Mouse (Mus musculus) c-Kit-positive CD71-positive TER-119-positive erythroid progenitor cells, embryonic 14.5 days (primary cell): ENCODE measurements around the gene Slc19a3.

ENCODE experiments used
- DNase-seq: peaks from one replicate; pipeline ENCODE4 v3.0.0-alpha.2; 2013; ENCODE audit warnings: low spot score

Gene Slc19a3

DNA sequence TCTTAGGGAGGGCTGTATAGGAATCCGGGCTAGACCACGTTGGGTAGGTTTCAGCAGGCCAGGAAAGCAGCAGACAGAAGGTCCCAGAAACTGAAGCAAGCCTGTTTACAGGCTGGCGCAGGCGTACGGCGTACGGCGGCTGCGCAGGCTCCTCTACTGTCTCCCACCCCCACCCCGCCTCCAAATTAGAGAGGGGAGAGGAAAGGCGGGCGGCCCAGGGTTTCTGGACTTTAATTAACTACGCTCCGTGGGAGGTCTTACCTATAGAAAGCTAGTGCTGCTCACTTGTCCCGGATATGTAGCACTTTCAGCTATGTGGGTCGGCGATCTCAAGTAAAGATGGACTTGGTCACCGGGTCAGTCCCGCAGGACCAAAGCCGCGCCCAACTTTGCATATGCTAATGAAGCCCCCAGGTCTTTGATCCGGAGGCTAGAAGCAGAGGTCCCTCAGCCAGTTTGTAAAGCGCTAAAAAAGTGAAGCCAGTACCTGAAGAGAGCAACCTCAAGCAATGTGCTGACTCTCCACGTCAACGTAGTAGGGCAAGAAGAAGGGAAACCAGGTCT lies at the start of gene Slc19a3:
Gene Slc19a3 (minus strand): TSS at position 340 of the 564 bp plus-strand sequence.
- DNase-seq, result no peak

DNA sequence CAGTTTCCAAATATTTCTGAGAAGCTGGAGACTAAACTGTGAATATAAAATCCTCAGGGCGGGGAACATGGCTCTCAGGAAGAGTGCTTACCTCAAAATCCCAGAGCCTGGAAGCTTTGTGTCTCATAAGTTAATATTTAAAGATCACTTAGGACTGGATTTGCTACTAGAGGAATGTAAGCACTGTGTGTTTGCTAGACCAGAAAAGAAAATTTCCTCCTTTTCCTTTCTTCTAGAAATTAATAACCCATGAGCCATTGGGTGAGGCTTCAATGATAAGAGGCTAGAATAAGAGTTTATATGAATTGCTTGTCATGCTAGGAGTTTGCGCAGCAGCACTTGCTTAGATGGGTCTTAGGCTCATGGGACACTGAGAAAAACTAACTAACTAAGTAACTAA lies 46.5 kb upstream of the Slc19a3 start:
- DNase-seq, result no peak

DNA sequence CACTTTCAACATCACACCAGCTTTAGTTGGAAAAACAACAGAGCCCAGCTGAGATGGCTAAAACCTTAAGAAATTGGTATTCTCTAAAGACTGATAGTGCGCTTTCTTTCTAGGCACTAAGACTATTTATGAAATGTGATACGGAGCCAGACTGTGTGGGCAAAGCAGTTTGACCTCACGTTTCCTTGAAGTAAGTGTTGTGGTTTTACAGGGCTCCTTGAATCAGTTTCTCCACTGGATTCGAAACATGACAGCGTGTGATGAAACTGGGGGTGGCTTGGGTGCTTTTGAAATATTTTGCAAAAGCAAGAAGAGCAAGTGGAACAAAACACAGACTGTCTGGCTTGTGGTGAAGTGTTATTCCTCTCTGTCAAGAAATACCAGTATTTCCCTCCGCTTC lies 38.8 kb upstream of the Slc19a3 start:
- DNase-seq, result no peak

DNA sequence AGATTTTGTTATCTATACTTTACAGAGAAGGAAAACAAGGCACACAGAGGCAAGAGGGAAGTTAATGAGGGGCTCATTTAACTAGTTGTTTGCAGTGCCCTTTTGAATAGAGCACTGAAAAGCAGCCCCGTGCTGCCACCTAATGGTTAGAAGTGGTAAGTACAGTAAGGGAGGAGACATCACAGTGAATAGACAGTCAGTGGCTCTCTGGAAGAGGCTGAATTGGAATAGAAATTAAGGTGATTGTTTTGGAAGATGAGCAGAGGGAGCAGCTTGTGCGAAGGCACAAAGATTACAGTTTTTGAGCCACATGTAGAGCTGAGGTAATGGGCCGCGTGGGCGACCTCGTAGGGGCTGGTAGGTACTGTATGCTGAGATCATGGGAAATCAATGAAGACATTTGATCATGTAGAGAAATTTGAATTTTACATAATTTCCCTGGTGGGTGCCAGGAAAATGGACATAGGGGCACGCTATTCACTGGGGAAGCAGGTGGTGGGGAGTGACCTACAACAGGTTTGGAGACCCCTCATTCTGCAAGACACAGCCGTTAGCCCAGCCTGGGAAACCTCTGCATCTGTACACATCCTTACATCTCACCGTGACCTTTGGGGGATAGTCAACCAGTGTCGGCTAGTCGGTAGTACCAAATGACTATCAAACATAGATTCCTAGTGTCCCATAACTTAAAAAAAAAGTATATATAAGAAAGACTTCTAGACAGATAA lies 38.1 kb upstream of the Slc19a3 start:
- DNase-seq, result peak; percentile 34

DNA sequence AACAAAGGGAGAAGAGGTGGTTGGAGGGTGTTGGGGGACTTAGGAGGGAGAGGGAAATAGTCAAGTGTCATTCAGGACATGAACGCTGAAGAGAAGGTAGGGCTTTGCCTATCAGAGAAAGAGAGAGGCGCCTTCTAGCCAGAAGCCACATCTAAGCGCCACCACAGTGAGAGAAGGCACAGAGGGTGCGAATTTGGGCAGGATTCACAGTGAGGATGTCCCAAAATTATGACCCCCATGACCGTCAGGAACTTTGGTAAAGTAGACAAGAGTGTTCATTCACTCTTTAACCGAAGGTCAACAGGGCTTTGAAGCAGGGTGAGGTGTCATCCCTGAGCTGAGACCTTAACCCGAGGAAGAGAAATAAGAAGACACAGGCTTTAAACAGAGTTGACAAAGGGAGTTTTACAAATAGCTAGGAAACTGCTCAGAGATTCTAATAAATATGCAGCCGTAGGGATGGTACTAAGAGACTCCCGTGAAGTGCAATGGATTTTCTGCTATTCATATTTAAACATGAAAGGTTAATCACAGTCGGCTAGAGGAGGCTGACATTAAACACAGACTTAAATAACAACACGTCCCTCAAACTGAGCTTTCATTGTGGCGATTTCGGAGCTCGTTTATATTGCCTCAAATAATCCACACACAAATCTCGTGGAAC lies 37.4 kb upstream of the Slc19a3 start:
- no peak for DNase-seq

DNA sequence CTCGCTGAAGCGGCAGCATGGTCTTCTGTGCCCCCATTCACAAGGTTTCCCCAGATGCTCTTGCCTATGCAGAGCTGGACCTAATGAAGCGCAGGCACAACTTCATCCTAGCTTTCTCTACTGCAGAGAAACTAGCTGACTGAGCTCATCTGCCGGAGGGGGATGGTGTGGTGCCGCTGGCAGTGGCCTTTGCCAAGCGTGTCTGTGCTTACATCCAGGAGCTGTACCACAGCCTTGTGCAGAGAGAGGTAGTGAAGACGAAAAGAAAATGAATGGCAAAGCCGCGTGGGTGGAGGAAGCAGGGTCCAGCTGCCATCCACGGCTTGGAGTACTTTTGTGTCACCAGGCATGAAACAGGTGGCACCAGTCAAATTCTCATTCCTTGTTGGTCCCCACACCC lies 29.0 kb upstream of the Slc19a3 start:
- no peak for DNase-seq

DNA sequence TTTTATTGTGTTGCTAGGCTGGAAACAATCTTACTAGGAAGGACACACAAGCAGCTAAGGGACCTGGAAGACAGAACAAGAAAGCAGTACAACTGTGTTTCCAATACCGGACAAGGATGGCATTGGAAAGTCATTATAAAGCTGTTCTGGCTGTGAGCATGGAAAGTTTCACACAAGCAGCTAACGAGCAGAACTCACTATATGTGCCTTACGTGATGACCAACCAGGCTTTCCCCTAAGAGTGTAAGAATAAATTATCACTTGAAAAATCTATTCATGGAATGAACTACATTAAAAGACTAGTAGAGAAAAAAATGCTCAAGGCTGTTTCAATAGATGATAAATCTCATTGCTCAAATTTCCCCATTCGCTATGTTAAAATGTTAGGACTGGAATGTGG lies 28.3 kb upstream of the Slc19a3 start:
- DNase-seq, result no peak

DNA sequence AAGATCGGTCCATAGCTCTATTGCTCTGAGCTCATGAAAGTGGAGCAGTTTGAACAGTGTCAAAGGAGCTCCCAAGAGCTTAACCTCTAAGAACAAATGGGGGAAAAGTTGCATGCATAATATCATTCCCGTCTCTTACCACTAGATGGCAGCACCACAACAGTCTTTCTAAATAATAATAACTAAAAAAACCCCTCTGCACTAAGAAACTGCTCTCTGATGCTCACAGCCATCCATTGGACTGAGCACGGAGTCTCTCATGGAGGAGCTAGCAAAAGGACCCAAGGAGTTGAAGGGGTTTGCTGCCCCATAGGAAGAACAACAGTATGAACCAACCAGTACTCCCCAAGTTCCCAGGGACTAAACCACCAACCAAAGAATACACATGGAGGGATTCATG lies 26.6 kb upstream of the Slc19a3 start:
- peak; percentile 17 for DNase-seq

DNA sequence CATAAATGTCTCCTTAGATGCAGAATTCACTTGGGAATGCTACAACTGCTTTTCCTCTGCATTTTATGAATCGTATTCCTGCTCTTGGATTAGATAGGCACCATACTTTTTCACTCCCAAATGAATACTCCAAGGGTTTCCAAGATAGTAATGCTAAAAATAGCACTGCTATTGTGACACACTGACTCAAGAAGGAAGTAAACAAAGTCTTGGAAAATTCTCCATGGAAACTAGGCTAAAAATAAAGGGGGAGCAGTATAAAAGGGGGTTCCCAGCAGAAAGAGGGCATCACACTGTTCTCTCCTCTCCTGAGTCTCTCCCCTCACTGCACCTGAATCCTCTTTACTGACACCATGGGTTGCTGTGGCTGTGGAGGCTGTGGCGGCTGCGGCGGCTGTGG lies 22.4 kb upstream of the Slc19a3 start, which contains the start of gene Krtap28-13:
Gene Krtap28-13 (plus strand): TSS at position 288 of the 400 bp plus-strand sequence.
- no peak for DNase-seq

DNA sequence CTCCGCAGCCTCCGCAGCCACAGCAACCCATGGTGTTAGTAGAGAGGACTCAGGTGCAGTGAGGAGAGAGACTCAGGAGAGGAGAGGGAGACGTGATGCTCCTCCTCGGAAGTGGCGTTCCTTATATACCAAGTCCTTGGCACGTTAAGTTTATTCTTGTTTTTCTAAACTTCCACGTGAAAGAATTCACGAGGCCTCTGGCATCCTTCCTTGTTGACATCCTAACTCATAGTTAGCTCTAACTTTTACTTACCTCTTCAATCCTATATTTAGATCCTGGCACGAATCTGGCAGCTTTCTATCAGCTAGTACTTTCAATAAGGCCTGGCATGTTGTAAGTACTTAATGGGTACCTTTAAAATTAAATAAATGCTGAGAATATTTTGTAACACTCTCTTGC lies 21.0 kb upstream of the Slc19a3 start, which contains the start of gene A030005K14Rik:
Gene A030005K14Rik (minus strand): TSS at position 101 of the 400 bp plus-strand sequence.
- no peak for DNase-seq

DNA sequence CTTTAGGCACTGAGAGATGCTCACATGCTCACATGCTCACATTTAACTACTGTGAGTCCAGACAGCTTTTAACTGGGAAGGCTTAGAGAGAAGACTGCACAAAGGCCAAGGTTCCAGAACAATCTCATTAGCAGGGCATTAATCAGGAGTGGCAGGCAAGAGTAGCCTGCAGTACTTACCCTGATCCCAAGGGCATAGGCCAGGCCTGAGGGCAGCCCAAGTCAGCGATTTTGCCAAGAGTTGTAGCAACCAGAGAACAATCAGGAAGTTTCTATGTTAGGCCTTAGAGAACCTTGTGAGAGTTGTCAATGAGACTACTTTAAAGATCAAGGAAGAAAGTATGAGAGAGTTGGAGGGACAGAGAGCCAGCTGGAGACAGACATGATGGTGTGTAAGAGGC lies 20.2 kb upstream of the Slc19a3 start:
- no peak for DNase-seq

DNA sequence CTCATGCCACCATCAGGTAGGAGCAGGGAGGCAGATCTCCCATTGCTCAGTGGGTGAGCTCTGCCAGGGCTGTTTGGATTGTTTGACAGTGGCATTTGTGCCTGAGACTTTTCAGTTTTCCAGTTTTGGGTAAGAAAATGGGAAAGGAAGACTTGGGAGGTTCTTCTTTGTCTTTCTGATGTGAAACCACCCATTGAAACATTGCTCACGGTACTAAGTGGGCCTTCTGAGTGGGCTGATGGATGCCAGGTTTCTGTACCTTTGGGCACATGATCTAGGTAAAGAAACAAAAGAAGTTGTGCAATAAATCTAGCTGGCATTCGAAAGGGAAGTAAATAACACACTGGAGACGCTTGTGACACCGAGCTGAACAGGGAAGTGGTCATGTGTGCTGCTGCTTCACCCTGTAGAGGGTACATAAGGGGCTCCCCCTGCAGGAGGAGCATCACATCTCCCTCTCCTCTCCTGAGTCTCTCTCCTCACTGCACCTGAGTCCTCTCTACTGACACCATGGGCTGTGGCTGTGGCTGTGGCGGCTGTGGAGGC lies 6.7 kb upstream of the Slc19a3 start, which contains the start of gene Gm47969:
Gene Gm47969 (plus strand): TSS at position 51 of the 546 bp plus-strand sequence.
- DNase-seq, result no peak

DNA sequence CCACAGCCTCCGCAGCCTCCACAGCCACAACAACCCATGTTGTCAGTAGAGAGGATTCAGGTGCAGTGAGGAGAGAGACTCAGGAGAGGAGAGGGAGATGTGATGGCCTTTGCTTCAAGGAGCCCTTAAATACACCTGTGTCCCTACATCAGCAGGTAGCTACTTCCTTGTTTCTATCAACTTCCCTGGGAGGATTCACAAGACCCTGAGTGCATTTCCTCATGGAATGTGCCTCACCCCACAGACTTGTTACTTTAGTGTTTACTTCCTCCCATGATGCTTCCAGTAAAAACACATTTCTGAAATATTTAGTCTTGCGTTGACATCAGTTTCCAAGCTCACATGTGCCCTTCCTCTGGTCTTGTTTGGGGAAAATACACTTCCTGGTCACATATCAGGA lies 4.1 kb upstream of the Slc19a3 start, which contains the start of gene Krtap28-10:
Gene Krtap28-10 (minus strand): TSS at position 101 of the 400 bp plus-strand sequence.
- DNase-seq, result no peak

DNA sequence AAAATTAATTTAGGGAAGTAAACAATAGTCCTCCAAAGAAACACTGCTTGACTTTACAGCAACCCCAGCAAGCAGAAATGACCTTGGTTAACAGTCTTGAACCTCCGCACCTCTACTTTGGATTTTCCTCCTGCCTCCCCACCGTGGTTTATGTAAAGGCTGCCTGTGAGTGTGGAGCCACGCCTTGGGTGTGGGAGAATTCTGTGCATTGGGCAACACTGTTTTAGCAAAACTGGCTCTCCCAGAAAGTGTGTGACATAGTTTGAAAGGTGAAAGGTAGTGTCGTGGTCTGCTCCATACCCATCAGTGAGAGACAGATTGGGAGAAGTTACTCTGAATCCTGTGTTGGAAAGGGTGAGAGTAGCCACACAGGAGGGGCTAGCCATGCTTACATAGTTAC lies 832 bp upstream of the Slc19a3 start:
- no peak for DNase-seq

DNA sequence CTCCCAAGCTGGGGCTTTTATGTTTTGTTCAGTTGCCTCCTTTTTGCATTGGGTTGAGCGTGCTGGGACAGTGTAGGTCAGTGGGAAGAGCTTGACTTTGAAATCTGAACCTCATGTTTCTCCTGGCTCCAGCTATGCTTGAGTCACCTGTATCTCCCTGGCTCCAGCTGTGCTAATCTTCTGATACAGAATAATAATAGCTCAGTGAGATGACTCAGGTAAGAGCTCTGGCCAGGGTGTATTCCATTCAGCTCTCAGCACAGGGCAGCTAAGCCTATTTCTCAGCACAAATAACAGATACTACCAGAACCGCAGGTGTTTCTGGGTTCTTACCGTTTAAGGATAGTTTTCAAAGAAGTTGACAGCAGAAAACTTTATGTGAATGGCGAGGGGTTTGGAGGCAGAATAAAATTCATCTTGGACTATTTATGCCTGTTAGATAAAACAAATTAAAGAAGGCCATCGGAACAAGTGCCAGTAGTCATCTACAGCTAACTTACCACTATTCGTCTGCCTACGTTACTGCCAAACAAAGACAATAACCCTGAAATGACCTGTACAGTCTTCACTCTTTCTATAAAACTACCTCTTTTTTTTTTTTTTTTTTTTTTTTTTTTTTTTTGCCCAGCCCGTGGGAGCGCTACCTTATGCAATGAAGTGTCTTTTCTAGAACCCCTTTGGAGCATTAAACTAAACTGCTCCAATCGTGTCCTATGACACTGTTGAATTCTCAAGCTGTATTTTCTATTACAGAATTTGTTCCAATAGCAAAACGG lies 1.2 kb downstream of the Slc19a3 start:
- DNase-seq, result no peak

DNA sequence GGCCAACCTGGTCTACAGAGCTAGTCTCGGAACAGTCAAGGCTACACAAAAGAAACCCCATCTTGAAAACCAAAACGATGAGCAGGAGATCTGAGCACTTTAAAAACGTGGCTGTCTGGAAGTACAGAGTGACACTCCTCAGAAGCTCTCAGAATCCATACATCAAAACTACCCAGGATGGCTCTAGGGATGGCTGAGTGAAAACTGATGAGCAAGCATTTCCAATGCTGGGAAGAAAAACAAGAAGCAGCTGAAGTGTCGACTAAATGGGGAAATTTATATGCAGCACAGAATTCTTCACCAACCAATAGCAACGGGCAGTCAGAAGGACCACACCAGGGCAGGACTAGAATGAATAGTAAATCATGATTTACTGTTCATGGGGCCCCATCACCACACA lies 3.7 kb downstream of the Slc19a3 start:
- DNase-seq, result no peak

DNA sequence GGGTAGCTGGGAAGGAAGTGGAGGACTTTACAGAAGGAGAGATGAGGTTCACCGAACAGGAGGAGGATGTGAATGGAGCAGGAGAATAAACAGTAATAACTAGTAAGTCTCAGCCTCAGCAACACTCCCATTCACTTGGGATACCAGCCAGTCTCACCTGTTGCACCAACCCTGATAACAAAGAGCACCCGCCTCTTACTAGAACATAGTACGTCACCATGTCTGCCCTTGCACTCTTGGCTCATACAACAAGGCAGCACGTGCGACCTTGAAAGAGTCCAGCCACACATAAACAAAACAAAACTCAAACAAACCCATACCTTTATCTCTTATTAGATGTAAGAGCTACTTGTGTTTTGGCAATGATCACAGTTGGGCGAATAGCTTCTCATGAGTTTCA lies 5.7 kb downstream of the Slc19a3 start:
- no peak for DNase-seq

DNA sequence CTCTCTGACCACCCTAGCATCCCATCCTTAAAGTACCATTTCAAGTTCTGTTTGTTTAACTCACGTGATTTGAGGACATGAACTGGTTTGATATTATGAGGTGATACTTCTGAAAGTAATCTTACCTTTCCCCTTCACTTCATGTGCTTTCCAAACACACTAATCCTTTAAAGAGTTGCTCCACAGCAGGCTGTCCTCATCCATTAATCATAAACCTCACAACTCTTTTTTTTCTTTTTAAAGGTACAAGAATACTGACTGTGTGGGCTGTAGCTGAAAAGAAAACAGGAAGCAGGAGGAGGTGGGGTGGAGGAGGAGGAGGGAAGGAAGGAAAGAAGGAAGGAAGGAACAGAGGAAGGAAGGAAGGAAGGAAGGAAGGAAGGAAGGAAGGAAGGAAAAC lies 6.3 kb downstream of the Slc19a3 start:
- no peak for DNase-seq

DNA sequence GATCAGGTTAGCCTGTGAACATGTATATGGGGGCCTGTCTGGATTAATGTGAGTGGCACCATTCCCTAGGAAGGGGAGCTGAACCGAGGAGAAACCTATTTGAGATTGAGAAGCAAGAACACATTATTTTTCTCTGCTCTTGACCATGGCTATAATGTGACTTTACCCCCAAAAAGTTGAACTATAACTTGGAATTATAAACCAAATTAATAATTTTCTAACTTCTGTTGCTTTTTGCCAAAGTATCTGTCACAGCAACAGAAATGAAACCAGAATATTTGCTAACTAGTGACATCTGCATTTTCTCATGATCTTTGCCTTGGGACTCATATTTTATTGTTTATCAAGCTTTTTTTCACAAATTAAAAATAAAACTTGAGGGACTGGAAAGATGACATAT lies 21.7 kb downstream of the Slc19a3 start:
- DNase-seq, result no peak

DNA sequence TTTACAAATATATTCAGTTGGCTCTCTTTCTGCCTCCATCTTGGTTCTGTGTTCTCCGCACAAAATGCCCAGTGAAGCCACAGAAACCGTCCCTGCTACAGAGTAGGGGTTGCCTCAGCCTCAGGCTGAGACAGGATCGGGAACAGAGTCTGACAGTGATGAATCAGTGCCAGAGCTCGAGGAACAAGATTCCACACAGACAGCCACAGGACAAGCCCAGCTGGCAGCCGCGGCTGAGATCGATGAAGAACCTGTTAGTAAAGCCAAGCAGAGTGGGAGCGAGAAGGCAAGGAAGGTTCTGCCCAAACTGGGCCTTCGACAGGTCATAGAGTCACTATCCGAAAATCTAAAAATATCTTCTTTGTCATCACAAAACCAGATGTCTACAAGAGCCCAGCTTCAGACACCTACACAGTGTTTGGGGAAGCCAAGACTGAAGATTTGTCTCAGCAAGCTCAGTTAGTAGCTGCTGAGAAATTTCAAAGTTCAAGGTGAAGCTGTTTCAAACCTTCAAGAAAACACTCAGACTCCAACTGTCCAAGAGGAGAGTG lies 22.8 kb downstream of the Slc19a3 start:
- DNase-seq, result no peak

DNA sequence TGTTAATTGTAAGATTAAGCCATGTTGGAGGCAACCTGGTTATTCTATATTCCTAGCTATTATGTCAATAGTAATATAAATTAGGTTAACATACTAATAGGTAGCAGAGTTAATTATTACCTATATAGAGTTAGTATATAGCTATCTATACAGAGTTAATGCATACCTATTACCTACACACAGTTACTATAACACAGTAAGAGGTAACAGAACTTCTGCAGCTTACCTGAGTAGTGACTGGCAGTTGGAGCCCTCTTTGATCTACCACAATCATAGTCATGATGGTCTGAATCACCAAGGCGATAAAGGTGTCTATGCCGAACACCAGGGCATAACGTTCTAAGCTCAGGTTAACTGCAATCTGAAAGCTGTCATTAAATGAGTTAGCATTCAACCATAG lies 23.8 kb downstream of the Slc19a3 start:
- DNase-seq, result no peak

DNA sequence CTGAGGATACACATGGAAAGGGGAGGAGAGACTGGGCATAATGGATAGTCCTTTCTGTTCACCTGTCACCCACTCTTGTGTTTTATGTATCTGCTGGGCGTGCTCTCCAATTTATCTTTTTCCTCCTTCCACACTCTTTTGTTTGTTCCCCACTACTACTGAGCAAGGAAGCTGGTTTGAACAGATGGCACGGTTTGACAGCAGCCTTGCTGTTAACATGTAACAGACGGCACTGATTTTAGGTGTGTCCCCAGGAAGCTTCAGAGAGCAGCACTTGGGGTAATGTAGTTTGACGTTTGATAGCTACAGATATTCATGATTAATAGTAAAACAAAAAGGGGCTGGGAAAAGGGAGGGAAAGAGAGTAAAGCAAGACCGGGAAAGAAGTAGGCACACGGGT lies 30.8 kb downstream of the Slc19a3 start:
- DNase-seq, result no peak
